Mouse (Mus musculus) olfactory bulb, adult 2 months (tissue): ENCODE data around the gene Prss12.

Experiments
- CTCF ChIP-seq: fragments of 200-500 bp; IDR thresholded peaks from 2 replicates; pipeline ENCODE4 v1.5.1; 2012; ENCODE audit warnings: low read depth, mild to moderate bottlenecking, low read length, moderate library complexity; ENCODE audit not compliant: insufficient read depth
- POLR2A ChIP-seq: fragments of 200-500 bp; IDR thresholded peaks from 2 replicates; pipeline ENCODE4 v1.6.1; 2012; ENCODE audit warnings: mild to moderate bottlenecking, low read depth, low read length, moderate library complexity; ENCODE audit not compliant: insufficient read depth

- no peak for TF ChIP-seq CTCF
- no peak for TF ChIP-seq POLR2A
Measured at GRCm38 (mm10) chr3:123425647-123426046, 21.1 kb upstream of the Prss12 start.
